In genomic region chr4:114308518-114308917, GRCm38 (mm10) we compare ENCODE assay signal across 10 mouse cellular contexts.
A peak's percentile ranks its signal among the peaks of the same experiment; 100 is the strongest.
DNase-seq lines count a peak whose midpoint lies in the region; ATAC-seq and TF ChIP-seq lines count a peak whose summit lies in the region.
"Had no signal": no experiment of that assay in that cellular context is flagged by ENCODE, and none has a peak within 500 bp of the region (broad histone marks: within the 10 kb centered on the region; RNA-seq: fewer than 3 reads in every experiment).

No protein-coding gene starts in this region.

- 5% methylated on average over 1 of the region's 1 CpGs for WGBS in lung, embryonic 14.5 days
- WGBS in neural tube, embryonic 11.5 days: 22% methylated on average over 1 of the region's 1 CpGs

- peak; percentile 9 to 26 for DNase-seq in frontal cortex, postnatal 36 days (ENCODE audit: low spot score in 2 of 2)
- no peak for DNase-seq in frontal cortex, postnatal 25 days (ENCODE audit: low spot score in 2 of 2)
- DNase-seq in lung, embryonic 14.5 days: peak; percentile 68
- no peak for DNase-seq in lung, postnatal 25 days (ENCODE audit: low spot score)
- DNase-seq in adipocyte (ENCODE audit: low spot score): peak; percentile 64
- peak; percentile 35 for DNase-seq in neural tube, embryonic 11.5 days (ENCODE audit: low spot score)
- DNase-seq in gastrocnemius, adult 8-10 months (ENCODE audit: low spot score in 2 of 2): no peak

- ATAC-seq in lung, embryonic 14.5 days (ENCODE audit: insufficient read depth): no peak
- ATAC-seq in hematopoietic stem cell, adult 5-6 weeks (replicated peaks in 1 of 2; ENCODE audit: insufficient read depth in 1 of 2, low FRiP score in 2 of 2, low TSS enrichment in 1 of 2, low read depth in 1 of 2, poor library complexity in 2 of 2, severe bottlenecking in 2 of 2): peak; percentile 53 to 62; a peak in 3 of 4 replicates
- ATAC-seq in neural tube, embryonic 11.5 days (ENCODE audit: insufficient read depth, low FRiP score, low TSS enrichment): peak; percentile 27; the same call in 1 of the 2 replicates

- no peaks in the 10 kb centered on the region for H3K9me3 ChIP-seq in lung, embryonic 14.5 days (ENCODE audit: low read depth, low read length)
- H3K9me3 ChIP-seq in neural tube, embryonic 11.5 days (ENCODE audit: control insufficient read depth, low read length): no peaks in the 10 kb centered on the region
- H3K9me3 ChIP-seq: heart, embryonic 15.5 days; megakaryocyte, embryonic 14.5 days had no signal

- H3K36me3 ChIP-seq in lung, embryonic 14.5 days (ENCODE audit: insufficient read depth): no peaks in the 10 kb centered on the region
- H3K36me3 ChIP-seq in neural tube, embryonic 11.5 days (ENCODE audit: control insufficient read depth, insufficient read depth, low read length): no peaks in the 10 kb centered on the region
- H3K36me3 ChIP-seq: heart, embryonic 15.5 days had no signal

- no peak overlapping the region for H3K9ac ChIP-seq in lung, embryonic 14.5 days
- H3K9ac ChIP-seq in neural tube, embryonic 11.5 days (ENCODE audit: low read length): no peak overlapping the region
- H3K9ac ChIP-seq: heart, embryonic 15.5 days had no signal

- H3K4me2 ChIP-seq in lung, embryonic 14.5 days: no peak overlapping the region
- no peak overlapping the region for H3K4me2 ChIP-seq in neural tube, embryonic 11.5 days (ENCODE audit: low read depth)
- H3K4me2 ChIP-seq: heart, embryonic 15.5 days had no signal

- H3K4me1 ChIP-seq in lung, embryonic 14.5 days (ENCODE audit: insufficient read depth): no peaks in the 10 kb centered on the region
- no peaks in the 10 kb centered on the region for H3K4me1 ChIP-seq in neural tube, embryonic 11.5 days (ENCODE audit: control insufficient read depth, insufficient read depth, low read length)
- H3K4me1 ChIP-seq: heart, embryonic 15.5 days; megakaryocyte, embryonic 14.5 days had no signal

- no peak overlapping the region for H3K27ac ChIP-seq in lung, embryonic 14.5 days (ENCODE audit: low read depth)
- H3K27ac ChIP-seq in neural tube, embryonic 11.5 days (ENCODE audit: low read depth, low read length): no peak overlapping the region
- H3K27ac ChIP-seq: heart, embryonic 15.5 days had no signal

- TF ChIP-seq CTCF in lung, embryonic 14.5 days (IDR thresholded peaks at IDR 0.05; ENCODE audit: low read depth): peak; percentile 78

- no peak overlapping the region for H3K4me3 ChIP-seq in lung, embryonic 14.5 days (ENCODE audit: low read depth, low read length)
- H3K4me3 ChIP-seq in neural tube, embryonic 11.5 days (ENCODE audit: low read depth, low read length): no peak overlapping the region
- H3K4me3 ChIP-seq: heart, embryonic 15.5 days; megakaryocyte, embryonic 14.5 days had no signal

- H3K27me3 ChIP-seq in lung, embryonic 14.5 days (ENCODE audit: insufficient read depth, low read length): no peaks in the 10 kb centered on the region
- H3K27me3 ChIP-seq in neural tube, embryonic 11.5 days (ENCODE audit: control insufficient read depth, insufficient read depth, low read length): no peaks in the 10 kb centered on the region
- H3K27me3 ChIP-seq: heart, embryonic 15.5 days; megakaryocyte, embryonic 14.5 days had no signal

Comparison
In these comparisons a context has a peak if more than half of its experiments do, and no peak if none do; other contexts are left out.
1. DNase-seq: peak in frontal cortex, postnatal 36 days (2 of 2), lung, embryonic 14.5 days (single experiment), adipocyte (single experiment) and neural tube, embryonic 11.5 days (single experiment); none in frontal cortex, postnatal 25 days (0 of 2), lung, postnatal 25 days (single experiment) and gastrocnemius, adult 8-10 months (0 of 2).